Mouse (Mus musculus) MEL (cell line): ENCODE results near the gene Stx2. TPM values are rescaled to one million over a fixed set of nuclear protein-coding genes. Genes with fewer than 3 reads are reported as not detected.

ENCODE experiments used
- DNase-seq: peaks from one replicate; pipeline ENCODE4 v3.0.0; 2011; ENCODE audit warnings: low read depth, low spot score
- H3K27ac ChIP-seq: 2 replicates; pipeline ENCODE4 v1.5.1; 2012; ENCODE audit warnings: low read depth, mild to moderate bottlenecking, control low read depth, low read length, moderate library complexity; ENCODE audit not compliant: control insufficient read depth
- H3K27me3 ChIP-seq, 2 experiments: fragments of 150-350 bp in 1 of 2; sonication (generic) in 1 of 2; 2 replicates each; pipeline ENCODE4 v1.6.1; 2012; ENCODE audit warnings: low read length in 2 of 2, mild to moderate bottlenecking in 2 of 2, improper control_type of control experiment in 1 of 2, moderate library complexity in 1 of 2; ENCODE audit not compliant: insufficient read depth in 2 of 2, control insufficient read depth in 1 of 2
- H3K36me3 ChIP-seq, 2 experiments: 2 replicates each; pipeline ENCODE4 v1.6.1; 2012 to 2014; ENCODE audit warnings: low read length in 2 of 2, improper control_type of control experiment in 1 of 2, inconsistent platforms in 1 of 2, mild to moderate bottlenecking in 1 of 2; ENCODE audit not compliant: insufficient read depth in 2 of 2, control insufficient read depth in 1 of 2
- H3K4me1 ChIP-seq, 2 experiments: fragments of 150-350 bp in 1 of 2; sonication (generic) in 1 of 2; 2 replicates each; pipeline ENCODE4 v1.6.1; 2012; ENCODE audit warnings: low read length in 2 of 2, improper control_type of control experiment in 1 of 2, mild to moderate bottlenecking in 1 of 2; ENCODE audit not compliant: insufficient read depth in 2 of 2, control insufficient read depth in 1 of 2
- H3K4me3 ChIP-seq, 2 experiments: fragments of 150-350 bp in 1 of 2; sonication (generic) in 1 of 2; 2 replicates each; pipeline ENCODE4 v1.5.1; 2012; ENCODE audit warnings: low read depth in 2 of 2, low read length in 2 of 2, mild to moderate bottlenecking in 2 of 2, moderate library complexity in 2 of 2, control low read depth in 1 of 2, improper control_type of control experiment in 1 of 2; ENCODE audit not compliant: control insufficient read depth in 1 of 2, insufficient read depth in 1 of 2
- H3K79me2 ChIP-seq: 2 replicates; pipeline ENCODE4 v1.6.1; 2012; ENCODE audit warnings: mild to moderate bottlenecking, low read length, moderate library complexity; ENCODE audit not compliant: control insufficient read depth, poor library complexity, insufficient read depth
- H3K9ac ChIP-seq: 2 replicates; pipeline ENCODE4 v1.6.1; 2012; ENCODE audit warnings: low read depth, mild to moderate bottlenecking, control low read depth, low read length, moderate library complexity; ENCODE audit not compliant: control insufficient read depth, poor library complexity, severe bottlenecking
- H3K9me3 ChIP-seq: fragments of 150-350 bp; sonication (generic); replicated peaks from 2 replicates; pipeline ENCODE4 v1.6.1; 2012; ENCODE audit warnings: mild to moderate bottlenecking, low read length, improper control_type of control experiment, moderate library complexity; ENCODE audit not compliant: insufficient read depth
- BHLHE40 ChIP-seq: IDR thresholded peaks from 2 replicates; pipeline ENCODE4 v1.6.1; 2012; ENCODE audit warnings: low read depth, mild to moderate bottlenecking, inconsistent platforms, low read length, improper control_type of control experiment, borderline replicate concordance
- CHD1 ChIP-seq: IDR thresholded peaks from 2 replicates; pipeline ENCODE4 v1.6.1; 2012; ENCODE audit warnings: low read depth, mild to moderate bottlenecking, inconsistent platforms, low read length, improper control_type of control experiment
- CHD2 ChIP-seq: IDR thresholded peaks from 2 replicates; pipeline ENCODE4 v1.6.1; 2011; ENCODE audit warnings: low read length, improper control_type of control experiment
- CTCF ChIP-seq, 3 experiments: IDR thresholded peaks in 2 of 3; conservative IDR thresholded peaks in 1 of 3; 2 replicates each; pipeline ENCODE4 v1.5.1; 2011 to 2012; ENCODE audit warnings: low read length in 3 of 3, low read depth in 2 of 3, mild to moderate bottlenecking in 2 of 3, improper control_type of control experiment in 1 of 3, inconsistent platforms in 1 of 3, mixed read lengths in 1 of 3, moderate library complexity in 1 of 3; ENCODE audit not compliant: control insufficient read depth in 1 of 3, insufficient read depth in 1 of 3, poor library complexity in 1 of 3, severe bottlenecking in 1 of 3
- ELF1 ChIP-seq: IDR thresholded peaks from 2 replicates; pipeline ENCODE4 v1.6.1; 2014; ENCODE audit warnings: low read depth, mild to moderate bottlenecking, inconsistent platforms, low read length, improper control_type of control experiment, moderate library complexity
- ETS1 ChIP-seq: IDR thresholded peaks from 2 replicates; pipeline ENCODE4 v1.6.1; 2012; ENCODE audit warnings: low read depth, mild to moderate bottlenecking, inconsistent platforms, low read length, improper control_type of control experiment, moderate library complexity
- GATA1 ChIP-seq: IDR thresholded peaks from 2 replicates; pipeline ENCODE4 v1.6.1; 2011; ENCODE audit warnings: low read depth, low read length, improper control_type of control experiment
- HCFC1 ChIP-seq: IDR thresholded peaks from 2 replicates; pipeline ENCODE4 v1.6.1; 2012; ENCODE audit warnings: low read depth, mild to moderate bottlenecking, inconsistent platforms, low read length, improper control_type of control experiment, moderate library complexity
- JUND ChIP-seq: IDR thresholded peaks from 2 replicates; pipeline ENCODE4 v1.6.1; 2011; ENCODE audit warnings: low read depth, mild to moderate bottlenecking, improper control_type of control experiment, low read length
- KAT2A ChIP-seq: conservative IDR thresholded peaks from 2 replicates; pipeline ENCODE4 v1.6.1; 2012; ENCODE audit warnings: low read depth, low read length, improper control_type of control experiment, inconsistent platforms
- MAFK ChIP-seq: IDR thresholded peaks from 2 replicates; pipeline ENCODE4 v1.6.1; 2011; ENCODE audit warnings: low read depth, mild to moderate bottlenecking, low read length, improper control_type of control experiment, borderline replicate concordance
- MAX ChIP-seq: IDR thresholded peaks from 2 replicates; pipeline ENCODE4 v1.6.1; 2011; ENCODE audit warnings: low read length, improper control_type of control experiment
- MEF2A ChIP-seq: IDR thresholded peaks from 2 replicates; pipeline ENCODE4 v1.6.1; 2014; ENCODE audit warnings: low read depth, mild to moderate bottlenecking, inconsistent platforms, low read length, improper control_type of control experiment; ENCODE audit not compliant: poor library complexity, insufficient replicate concordance, severe bottlenecking; ENCODE audit errors: extremely low read depth
- MYB ChIP-seq: IDR thresholded peaks from 2 replicates; pipeline ENCODE4 v1.6.1; 2011; ENCODE audit warnings: mild to moderate bottlenecking, low read depth, low read length, improper control_type of control experiment
- MYC ChIP-seq: IDR thresholded peaks from 2 replicates; pipeline ENCODE4 v1.6.1; 2011; ENCODE audit warnings: low read depth, mild to moderate bottlenecking, low read length, improper control_type of control experiment, moderate library complexity
- NRF1 ChIP-seq: IDR thresholded peaks from 2 replicates; pipeline ENCODE4 v1.6.1; 2014; ENCODE audit warnings: low read depth, mild to moderate bottlenecking, inconsistent platforms, low read length, improper control_type of control experiment, moderate library complexity; ENCODE audit not compliant: poor library complexity, insufficient read depth, severe bottlenecking
- POLR2A ChIP-seq, 2 experiments: IDR thresholded peaks; 2 replicates each; pipeline ENCODE4 v1.6.1; 2011 to 2012; ENCODE audit warnings: low read length in 2 of 2, mild to moderate bottlenecking in 2 of 2, control low read depth in 1 of 2, improper control_type of control experiment in 1 of 2, low read depth in 1 of 2, moderate library complexity in 1 of 2; ENCODE audit not compliant: control insufficient read depth in 1 of 2, insufficient read depth in 1 of 2, poor library complexity in 1 of 2
- POLR2AphosphoS5 ChIP-seq: IDR thresholded peaks from 2 replicates; pipeline ENCODE4 v1.6.1; 2012; ENCODE audit warnings: low read depth, borderline replicate concordance, mild to moderate bottlenecking, inconsistent platforms, low read length, moderate library complexity, mixed read lengths
- RAD21 ChIP-seq: IDR thresholded peaks from 2 replicates; pipeline ENCODE4 v1.6.1; 2011; ENCODE audit warnings: mild to moderate bottlenecking, low read depth, low read length, improper control_type of control experiment
- SIN3A ChIP-seq: IDR thresholded peaks from 2 replicates; pipeline ENCODE4 v1.6.1; 2012; ENCODE audit warnings: low read length, improper control_type of control experiment, inconsistent platforms
- SMC3 ChIP-seq: IDR thresholded peaks from 2 replicates; pipeline ENCODE4 v1.6.1; 2011; ENCODE audit warnings: low read depth, low read length, improper control_type of control experiment
- TCF12 ChIP-seq: IDR thresholded peaks from 2 replicates; pipeline ENCODE4 v1.6.1; 2014; ENCODE audit warnings: low read depth, mild to moderate bottlenecking, inconsistent platforms, low read length, improper control_type of control experiment, moderate library complexity
- ZC3H11A ChIP-seq: IDR thresholded peaks from 2 replicates; pipeline ENCODE4 v1.6.1; 2012; ENCODE audit warnings: low read depth, mild to moderate bottlenecking, inconsistent platforms, low read length, improper control_type of control experiment
- ZKSCAN1 ChIP-seq: IDR thresholded peaks from 2 replicates; pipeline ENCODE4 v1.6.1; 2012; ENCODE audit warnings: low read depth, mild to moderate bottlenecking, inconsistent platforms, low read length, improper control_type of control experiment, moderate library complexity
- ZNF384 ChIP-seq: IDR thresholded peaks from 2 replicates; pipeline ENCODE4 v1.6.1; 2012; ENCODE audit warnings: low read depth, mild to moderate bottlenecking, inconsistent platforms, low read length, improper control_type of control experiment
- polyA plus RNA-seq, 2 experiments: library from polyadenylated mRNA; stranded (reverse) in 1 of 2; unstranded in 1 of 2; fragments of >175 nt in 1 of 2; fragments of >200 nt in 1 of 2; gene quantifications; 2 replicates each; pipeline versions ENCODE4 v1.2.1 to v1.2.4; 2012; ENCODE audit warnings: low replicate concordance in 2 of 2, low read depth in 1 of 2; ENCODE audit not compliant: insufficient read length in 2 of 2, insufficient read depth in 1 of 2, missing spikeins in 1 of 2
- total RNA-seq: library from RNA; depleted of rRNA; stranded (reverse); fragments of 300-350 nt; gene quantifications from 2 replicates; pipeline ENCODE4 v1.2.3, GENCODE M21; 2012

Gene Stx2
- total and polyA plus RNA-seq, 3 experiments = 84.8 to 97.1 TPM; not detected in 1

DNA sequence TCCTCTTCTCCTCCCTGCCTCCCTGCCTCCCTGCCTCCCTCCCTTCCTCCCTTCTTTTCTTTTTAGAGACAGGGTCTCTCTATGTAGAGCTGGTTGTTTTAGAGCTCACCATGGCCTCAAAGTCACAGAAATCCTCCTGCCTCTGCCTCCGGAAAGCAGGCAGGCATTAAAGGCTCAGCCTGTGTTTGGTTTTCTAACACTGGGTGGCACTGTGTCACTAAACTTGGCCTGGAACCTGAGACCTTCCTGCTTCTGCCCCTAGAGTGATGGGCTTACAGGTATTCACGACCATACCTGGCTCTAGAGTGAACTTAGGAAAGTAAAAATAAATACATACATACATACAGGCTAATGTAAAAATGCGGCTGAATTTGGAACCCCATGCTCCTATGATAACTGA is 43.5 kb upstream of the Stx2 start:
- Histone ChIP-seq H3K27ac (no peak overlapping the region), H3K79me2 (no peaks in the 10 kb centered on the region), H3K4me3 (no peak overlapping the region), H3K9ac (no peak overlapping the region), H3K36me3 (no peaks in the 10 kb centered on the region), H3K9me3 (no peaks in the 10 kb centered on the region), H3K27me3 (no peaks in the 10 kb centered on the region; a peak in 2 of 4 replicates), H3K4me1 (0 out of 4 replicates have a peak, but pooled peaks cover 0 to 3% of the 10 kb centered on the region in 2 experiments)
- TF ChIP-seq ETS1 (no peak), HCFC1 (no peak), CTCF (IDR thresholded peaks at IDR 0.05 in 2 of 3, conservative IDR thresholded peaks at IDR 0.05 in 1 of 3; ENCODE audit: control insufficient read depth in 1 of 3, insufficient read depth in 1 of 3, low read depth in 2 of 3, low read length in 3 of 3, poor library complexity in 1 of 3, severe bottlenecking in 1 of 3) (peak in 2 of 3 experiments; percentile 16 to 29; a peak in 2 of 6 replicates), BHLHE40 (no peak), ZNF384 (no peak), RAD21 (peak; percentile 25), MAX (no peak), KAT2A (no peak)
- DNase-seq = no peak

DNA sequence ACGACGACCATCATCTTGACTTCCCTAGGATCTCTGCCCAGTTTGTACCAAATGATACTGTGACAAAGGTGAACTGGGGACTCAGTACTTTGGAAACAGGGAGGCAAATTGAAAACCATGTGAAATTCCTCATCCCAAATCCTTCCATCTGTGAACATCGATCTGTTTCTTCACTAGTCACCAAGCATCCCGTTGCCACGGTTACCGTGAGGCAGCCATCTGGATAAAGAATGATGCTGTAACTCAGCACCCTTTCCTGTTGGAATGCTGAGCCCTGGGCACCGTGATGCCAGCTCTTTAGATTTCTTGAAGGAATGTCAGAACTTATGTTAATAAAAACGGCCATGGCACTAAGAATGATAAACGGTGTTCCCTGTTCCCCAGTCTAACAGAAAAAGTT is 41.0 kb upstream of the Stx2 start:
- DNase-seq = no peak

More for the DNA sequence above, 41.0 kb upstream of the Stx2 start:
- Histone ChIP-seq H3K4me1 (no peaks in the 10 kb centered on the region), H3K36me3 (no peaks in the 10 kb centered on the region), H3K27me3 (no peaks in the 10 kb centered on the region; a peak in 3 of 4 replicates), H3K27ac (no peak overlapping the region), H3K9ac (no peak overlapping the region), H3K4me3 (no peak overlapping the region), H3K79me2 (no peaks in the 10 kb centered on the region), H3K9me3 (no peaks in the 10 kb centered on the region)
- no peak for TF ChIP-seq ZKSCAN1
- no peak for TF ChIP-seq SMC3
- no peak for TF ChIP-seq POLR2A (IDR thresholded peaks at IDR 0.05; ENCODE audit: control insufficient read depth in 1 of 2, insufficient read depth in 1 of 2, low read depth in 1 of 2, low read length in 2 of 2, poor library complexity in 1 of 2)
- no peak for TF ChIP-seq MEF2A
- no peak for TF ChIP-seq RAD21
- no peak for TF ChIP-seq TCF12
- TF ChIP-seq CHD2 = no peak
- no peak for TF ChIP-seq ELF1
- TF ChIP-seq POLR2AphosphoS5 = no peak
- no peak for TF ChIP-seq MYB
- no peak for TF ChIP-seq JUND
- no peak for TF ChIP-seq CHD1
- no peak for TF ChIP-seq KAT2A
- no peak for TF ChIP-seq NRF1
- TF ChIP-seq ZC3H11A = no peak
- no peak for TF ChIP-seq MAFK
- no peak for TF ChIP-seq SIN3A
- TF ChIP-seq MYC = no peak
- TF ChIP-seq GATA1 = no peak
- no peak for TF ChIP-seq MAX
